Mouse (Mus musculus) embryo, embryonic 11 days (tissue): ENCODE data around the gene Edrf1.

Experiments used
- DNase-seq: peaks from one replicate; pipeline ENCODE4 v3.0.0-alpha.2; 2015

Edrf1 gene

DNA sequence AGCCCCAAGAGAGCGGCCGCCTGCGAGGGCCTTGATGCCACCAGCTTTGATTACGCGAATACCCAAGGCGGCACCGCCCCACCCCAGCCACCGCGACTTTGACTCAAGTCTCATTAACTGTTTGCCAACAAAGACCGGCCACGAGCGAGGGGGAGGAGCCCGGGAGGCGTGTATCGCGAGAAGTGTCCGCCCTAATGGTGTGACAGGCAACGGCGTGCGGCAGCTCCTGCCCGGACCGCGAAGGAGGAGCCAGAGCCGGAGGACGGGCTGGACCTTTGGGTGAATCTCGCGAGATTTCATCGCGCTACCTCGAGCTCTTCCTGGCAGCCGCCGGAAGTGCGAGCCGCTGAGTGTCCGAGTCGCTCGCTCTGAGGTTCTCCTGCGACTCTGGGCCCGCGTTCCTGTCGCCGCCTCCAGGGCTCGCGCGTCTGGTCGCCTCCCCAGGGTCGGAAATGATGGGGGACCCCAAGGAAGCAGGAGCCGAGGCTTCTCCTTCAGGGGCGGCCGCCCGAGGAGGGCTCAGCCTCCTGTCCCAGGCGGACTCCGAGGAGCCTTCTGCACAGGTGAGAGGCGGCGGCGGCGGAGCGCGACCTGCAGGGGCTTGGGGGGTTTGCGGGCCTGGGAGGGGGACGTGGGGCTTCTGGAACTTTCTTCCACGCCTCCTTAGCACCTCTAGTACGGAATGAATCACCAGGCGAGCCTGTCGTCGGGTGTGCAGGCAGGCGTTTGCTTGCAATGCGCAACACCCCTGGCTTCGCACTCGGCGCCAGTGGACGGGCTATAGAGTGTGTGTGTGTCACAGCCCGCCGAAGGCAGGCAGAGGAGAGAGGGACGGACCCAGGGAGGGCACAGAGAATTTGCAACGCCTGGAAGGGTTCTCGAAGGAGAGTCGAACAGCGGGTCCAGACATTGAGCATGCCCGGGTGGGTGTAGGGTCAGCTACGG lies at the start of gene Edrf1:
Gene Edrf1 (plus strand): TSS at position 183 of the 945 bp plus-strand sequence.
- peak; percentile 100 for DNase-seq

DNA sequence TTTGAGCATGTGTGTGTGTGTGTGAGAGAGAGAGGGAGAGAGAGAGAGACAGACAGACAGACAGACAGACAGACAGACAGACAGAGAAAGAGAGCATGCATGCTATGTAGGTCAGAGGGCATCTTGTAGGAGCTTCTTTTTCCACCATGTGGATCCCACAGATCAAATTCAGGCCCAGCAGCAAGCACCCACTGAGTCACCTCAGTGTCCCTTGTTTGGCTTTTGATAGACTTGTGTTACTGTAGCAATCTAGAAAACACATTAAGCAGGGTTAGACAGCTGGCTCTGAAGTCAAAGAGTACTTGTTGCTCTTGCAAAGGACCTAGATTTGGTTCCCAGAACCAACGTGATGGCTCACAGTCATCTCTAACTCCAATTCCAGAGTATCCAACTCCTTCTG lies 45.6 kb upstream of the Edrf1 start:
- no peak for DNase-seq

DNA sequence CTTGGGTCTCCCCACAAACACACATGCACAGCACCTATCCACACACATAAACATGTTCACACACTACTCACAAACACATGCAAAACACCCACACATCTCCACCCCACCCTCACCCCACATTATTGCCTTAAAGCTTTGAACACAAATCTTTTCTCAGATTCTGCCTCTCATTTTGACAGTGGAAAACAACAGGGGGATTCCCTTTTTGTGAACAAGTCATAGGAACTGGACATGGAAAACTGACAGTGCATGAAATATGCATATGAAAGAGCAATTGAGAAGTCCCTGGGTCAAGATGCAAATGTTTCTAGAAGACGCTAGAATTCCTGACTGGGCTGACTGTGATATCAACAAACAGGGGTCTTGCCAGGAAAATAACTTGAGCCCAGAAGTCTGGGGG lies 36.8 kb upstream of the Edrf1 start:
- DNase-seq = no peak

DNA sequence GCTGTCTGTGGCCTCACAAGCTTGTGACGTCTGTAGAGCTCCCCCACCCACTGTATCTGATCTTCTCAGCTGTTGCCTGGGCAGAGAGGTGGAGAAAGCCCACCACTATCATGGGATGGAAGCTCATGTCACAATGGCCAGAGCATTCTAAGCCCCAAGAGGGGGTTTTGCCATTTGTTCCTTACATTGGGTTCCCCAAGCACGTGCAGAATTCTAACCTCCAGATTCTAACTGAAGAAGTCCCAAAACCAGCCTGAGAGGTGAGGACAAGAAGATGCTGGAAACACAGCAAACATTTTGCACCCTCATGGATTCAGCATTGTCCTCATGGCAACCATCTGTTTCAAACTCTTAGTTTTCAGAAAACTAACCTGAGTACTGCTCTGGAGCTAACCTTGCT lies 35.3 kb upstream of the Edrf1 start, which contains the start of gene Tex36:
Gene Tex36 (minus strand): TSS at position 101 of the 400 bp plus-strand sequence.
- no peak for DNase-seq

DNA sequence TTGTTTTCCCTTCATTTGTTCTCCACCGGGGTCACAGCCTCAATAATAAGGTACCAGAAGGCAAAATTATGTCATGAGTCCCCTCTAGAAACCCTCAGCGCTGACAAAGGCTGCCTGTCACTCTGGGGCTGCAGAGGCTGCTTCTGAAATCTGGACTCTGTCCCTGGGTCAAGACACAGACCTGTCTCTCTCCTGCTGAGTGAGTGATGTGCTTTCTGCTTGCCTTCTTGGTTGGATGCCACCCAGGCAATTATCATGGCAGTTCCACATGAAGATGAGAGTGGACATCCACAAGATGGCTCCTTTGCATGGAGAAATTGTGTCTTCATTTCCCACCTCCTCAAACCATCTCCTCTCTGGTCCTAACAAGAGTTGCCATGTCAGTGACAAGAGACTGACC lies 34.2 kb upstream of the Edrf1 start:
- no peak for DNase-seq

DNA sequence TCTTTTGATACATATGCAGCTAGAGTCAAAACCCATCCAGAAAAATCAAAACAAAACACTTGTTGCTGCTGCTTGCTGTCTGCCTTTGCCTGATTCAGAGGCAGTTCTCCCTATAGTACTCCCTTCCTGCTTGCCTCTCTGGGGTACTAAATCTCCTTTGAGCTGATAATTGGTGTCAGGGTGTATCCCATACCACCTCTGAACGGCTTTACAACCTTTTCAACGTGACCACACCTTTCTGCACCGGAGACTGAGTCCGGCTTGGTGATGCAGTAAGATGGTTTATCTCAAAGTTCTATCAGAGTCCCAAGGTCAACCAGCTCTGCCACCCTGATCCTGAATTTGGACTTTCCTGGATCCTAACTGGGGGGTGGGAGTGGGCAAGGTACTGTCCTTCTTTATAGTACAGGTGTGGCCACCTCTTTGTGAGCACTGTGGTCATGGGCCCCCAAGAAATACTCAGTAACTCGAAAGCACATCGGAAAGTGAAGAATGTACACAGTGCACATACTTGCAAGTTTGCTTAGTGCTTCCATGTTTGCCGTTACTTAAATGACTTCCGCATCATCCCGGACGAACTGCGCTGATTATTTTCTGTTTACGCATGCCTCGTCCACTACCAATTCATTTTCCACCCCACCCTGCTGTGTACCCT lies 32.8 kb upstream of the Edrf1 start:
- no peak for DNase-seq

DNA sequence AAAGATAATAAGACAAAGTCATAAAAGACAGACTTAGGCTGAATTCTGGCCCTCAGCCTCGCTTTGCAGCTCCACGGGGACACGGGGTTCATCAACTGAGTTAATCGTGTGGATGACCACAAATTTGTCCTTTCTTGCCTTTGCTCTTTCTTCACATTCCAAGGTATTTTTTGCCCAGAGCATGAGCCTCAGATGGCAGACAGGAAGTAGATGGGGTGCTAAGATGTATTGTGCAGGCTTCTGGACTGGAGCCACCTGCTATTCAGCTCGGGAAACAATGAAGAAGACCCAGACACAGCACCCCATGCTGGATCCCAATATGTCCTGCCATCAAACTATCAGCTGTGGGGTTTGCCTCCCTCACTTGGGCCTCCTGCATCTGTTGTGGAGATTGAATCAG lies 30.0 kb upstream of the Edrf1 start:
- DNase-seq = no peak

DNA sequence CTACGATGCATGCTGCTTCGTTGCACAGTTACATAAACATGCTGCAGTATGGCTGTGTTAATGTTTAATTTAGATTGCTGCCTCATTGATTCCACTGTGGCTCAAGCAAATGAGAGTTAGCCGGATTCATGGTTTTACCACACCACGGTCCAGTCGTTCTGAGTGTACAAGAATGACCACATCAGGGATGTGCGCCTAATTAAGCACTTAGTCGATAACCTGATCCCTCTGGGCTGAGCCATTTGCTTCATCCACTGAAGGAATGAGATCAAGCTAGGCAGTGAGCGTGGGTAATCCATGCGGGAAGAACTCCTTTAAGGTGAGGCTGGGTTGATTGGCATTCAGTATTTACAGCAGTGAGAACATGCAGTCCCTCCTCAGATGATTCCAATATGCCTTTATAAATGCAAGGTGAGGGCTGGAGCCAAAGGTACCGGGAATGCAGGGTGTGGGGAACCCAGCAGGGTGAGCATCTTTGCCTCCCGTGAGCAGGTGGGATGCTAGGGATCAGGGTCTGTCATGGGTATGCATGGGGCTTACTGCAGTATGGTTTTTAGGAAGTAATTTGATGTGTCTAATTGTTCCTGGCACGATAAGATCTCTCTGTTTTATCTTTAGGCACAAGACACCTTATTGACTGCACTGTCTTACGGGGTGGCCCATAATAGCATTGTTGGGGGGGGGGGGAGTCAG lies 29.3 kb upstream of the Edrf1 start:
- no peak for DNase-seq

DNA sequence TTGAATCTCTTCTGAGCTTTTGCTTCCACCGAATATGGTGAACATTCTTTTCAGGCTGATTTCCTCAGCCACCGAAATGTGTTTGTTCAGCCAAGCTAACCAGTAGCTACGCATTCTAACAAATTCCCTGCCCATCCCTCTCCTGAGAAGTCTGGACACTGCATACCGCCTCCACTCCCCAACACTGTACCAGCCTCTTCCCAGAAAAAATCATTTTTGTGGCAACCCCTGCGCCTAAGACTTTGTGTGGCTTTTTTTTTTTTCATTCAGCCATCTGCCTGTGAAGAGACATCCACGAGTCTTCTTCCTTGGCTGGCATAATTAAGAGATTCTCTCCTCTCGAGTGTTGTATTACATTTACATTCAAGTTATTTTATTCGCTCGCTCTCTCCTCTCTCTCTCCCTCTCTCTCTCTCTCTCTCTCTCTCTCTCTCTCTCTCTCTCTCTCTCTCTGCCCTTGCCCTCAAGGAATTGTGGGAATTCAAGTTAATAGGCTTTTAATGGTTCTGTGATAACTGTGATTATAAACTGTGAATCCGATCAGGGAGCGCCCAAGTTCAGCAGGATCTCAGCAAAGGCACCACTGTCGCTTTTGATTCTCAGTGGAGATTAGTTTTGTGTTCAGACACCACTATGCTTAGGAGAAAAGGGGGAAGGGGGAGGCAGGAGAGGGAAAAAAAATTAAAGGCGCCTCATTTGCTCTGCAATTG lies 28.6 kb upstream of the Edrf1 start:
- no peak for DNase-seq

DNA sequence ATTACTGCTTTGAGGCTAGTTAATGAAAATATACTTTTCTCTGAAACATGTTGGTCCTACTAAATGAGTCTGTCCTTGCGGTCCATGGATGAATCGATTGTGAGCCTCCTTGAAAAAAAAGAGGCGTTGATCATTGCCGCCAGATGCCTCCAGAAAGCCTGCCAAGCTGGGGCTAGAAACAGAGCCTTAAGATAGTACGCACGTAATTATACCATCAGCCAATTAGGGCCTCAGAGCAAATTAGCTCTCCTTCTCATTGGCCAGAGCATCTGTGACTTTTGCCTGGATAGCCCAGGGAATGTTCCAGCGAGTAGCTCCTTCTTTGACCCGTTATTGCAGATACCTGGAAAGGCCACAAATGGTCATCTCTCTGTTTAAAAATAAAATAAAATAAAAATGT lies 27.8 kb upstream of the Edrf1 start:
- DNase-seq = no peak

DNA sequence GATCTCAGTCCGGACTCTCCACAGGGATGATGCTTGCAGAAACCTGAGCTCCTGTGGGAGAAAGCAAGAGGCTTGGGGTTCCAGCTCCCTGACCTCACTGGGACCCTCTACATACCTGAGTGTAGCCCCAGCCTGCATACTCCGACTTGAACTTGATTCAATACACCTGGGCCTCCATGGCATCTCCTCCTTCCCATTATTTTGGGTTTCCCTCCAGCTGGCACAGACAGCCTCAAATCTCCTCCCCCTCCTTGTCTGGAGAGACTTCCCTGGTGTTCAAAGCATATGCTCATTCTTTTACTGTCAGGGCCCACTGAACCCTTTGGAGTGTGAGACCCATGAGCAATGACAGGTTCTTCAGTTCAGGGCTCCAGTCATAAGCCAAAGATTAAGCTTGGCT lies 24.4 kb upstream of the Edrf1 start:
- DNase-seq = no peak

DNA sequence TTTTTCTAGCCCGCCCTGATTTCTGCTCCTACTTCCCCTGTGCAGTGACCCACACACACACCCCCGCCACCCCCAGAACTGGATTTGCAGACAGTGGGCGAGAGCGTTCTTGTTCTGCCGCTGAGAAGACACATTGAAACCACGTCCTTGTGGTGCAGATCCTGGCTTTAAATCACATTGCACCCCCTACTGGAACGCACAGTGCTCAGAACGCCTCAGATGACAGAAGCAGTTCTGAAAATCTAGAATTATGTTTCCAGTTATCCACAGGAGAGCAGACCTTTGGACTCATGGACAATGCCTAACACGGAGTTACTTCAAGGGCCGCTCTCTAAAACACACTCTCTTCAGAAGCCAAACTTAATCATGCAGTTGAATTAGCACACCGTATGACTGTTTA lies 16.6 kb upstream of the Edrf1 start:
- peak; percentile 68 for DNase-seq

DNA sequence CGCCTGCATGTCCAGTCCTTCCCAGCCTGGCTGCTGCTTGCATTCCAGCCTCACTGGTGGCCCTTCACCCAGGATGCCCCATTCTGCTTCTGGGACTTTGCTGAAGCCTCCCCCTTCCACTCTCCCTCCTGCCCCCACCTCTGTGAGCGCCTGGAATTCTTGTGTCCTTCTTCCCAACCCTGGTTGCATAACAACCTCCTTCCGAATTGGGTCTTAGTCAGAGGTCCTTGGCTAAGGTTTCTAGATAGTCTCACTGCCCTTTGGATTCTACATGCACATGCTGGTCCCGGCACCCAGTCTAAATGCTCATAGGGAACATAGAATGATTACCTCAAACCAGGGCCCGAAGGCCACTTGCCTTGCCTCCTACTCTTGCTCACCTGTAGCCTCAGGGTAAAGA lies 14.1 kb upstream of the Edrf1 start:
- no peak for DNase-seq

DNA sequence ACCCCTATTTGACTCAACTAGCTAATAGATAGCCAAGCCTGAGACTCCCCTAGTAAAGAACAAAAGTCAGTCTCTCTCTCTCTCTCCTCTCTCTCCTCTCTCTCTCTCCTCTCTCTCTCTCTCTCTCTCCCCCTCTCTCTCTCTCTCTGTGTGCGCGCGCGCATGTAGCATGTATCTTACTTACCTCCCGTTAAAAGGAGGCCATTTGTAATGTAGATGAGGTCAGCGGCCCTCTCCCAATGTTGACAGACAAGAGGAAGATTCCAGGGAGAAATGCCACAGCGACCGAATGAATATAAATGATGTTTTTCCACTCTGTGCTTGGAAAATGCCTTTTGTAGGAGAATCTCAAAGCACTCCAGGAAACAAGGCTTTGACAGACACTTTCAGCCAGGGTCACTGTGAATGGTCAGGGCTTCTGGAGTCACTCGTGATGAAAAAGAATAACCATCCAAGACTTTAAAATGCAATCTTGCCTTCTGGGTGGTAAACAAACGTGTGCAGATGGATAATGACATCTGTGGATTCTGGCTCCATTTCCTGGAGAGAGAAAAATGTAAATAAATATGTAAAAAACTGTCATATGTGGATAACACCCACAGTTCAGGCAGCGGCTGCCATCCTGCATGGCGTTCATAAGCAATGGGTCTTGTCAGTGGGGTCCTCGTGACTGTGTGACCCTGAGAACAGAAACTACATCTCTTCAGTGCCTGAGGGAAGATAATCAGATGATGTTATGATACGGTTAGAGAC lies 10.0 kb upstream of the Edrf1 start:
- peak; percentile 26 for DNase-seq

DNA sequence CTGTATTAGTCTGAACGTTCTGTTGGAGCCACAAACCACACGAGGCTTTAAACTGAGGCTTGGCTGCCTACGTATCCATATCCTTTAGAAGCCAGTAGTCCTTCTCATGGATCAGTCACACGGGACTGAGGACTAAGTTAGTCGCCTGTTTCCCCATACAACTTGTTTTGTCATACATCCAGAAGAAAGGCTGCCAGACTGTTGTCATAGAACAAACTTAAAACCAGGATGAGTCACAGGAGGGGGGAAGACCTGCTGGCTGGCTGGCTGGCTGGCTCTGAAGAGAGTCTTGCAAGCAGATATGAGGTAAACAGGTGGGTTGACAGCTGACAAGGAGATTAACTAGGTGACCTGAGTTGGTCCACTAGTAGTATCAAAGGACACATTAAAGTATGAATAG lies 6.5 kb upstream of the Edrf1 start:
- no peak for DNase-seq

DNA sequence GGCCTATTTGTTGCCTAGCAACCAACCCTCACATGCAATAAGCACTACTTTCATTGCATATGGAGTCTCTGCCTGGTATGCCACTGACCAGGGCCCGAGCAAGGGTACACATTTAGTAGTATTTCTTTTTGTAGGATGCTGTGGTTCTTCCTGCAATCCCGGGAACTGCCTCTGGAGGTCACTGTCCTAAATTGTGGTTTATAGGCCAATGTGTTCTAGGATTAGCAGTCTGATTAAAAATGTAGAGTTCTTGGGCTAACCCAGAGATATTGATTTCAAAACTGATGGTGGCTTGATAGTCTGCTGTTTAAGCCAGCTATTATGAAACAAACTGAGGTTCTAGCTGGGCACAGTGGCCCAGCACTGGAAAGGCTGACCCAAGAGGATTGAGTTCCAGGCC lies 4.9 kb upstream of the Edrf1 start:
- peak; percentile 56 for DNase-seq

DNA sequence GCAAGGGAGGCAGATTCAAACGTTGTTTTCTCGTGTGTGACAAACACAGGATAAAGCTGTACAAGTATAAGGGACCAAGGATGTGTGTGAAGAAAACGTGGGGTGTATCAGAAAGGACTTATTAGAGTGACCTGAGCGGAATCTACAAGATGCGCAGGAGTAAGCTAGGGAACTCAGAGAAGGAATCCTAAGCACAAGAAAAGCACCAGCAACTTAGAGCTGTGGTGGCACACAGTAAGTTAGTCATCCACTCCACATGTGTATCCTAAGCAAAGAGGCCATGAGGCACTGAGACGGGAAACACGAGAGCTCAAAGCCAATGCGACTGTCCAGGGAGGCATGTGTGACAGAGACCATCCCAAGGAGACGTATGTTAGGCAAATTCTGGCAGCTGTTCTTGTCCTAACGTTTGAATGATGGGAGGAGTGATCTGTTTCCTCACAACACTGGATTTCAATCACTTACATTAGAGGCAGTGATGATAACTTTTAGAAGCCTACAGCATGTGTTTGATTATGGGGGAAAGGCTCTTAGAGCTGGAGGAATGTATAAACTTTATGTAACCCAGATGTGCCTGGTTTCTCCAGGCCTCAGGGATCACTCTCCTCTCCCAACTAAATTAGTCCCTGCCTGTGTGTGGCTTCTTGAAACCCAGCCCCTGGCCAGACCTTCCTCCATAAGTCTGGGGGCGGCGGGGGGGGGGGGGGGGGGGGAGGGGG lies 2.3 kb upstream of the Edrf1 start:
- peak; percentile 78 for DNase-seq

DNA sequence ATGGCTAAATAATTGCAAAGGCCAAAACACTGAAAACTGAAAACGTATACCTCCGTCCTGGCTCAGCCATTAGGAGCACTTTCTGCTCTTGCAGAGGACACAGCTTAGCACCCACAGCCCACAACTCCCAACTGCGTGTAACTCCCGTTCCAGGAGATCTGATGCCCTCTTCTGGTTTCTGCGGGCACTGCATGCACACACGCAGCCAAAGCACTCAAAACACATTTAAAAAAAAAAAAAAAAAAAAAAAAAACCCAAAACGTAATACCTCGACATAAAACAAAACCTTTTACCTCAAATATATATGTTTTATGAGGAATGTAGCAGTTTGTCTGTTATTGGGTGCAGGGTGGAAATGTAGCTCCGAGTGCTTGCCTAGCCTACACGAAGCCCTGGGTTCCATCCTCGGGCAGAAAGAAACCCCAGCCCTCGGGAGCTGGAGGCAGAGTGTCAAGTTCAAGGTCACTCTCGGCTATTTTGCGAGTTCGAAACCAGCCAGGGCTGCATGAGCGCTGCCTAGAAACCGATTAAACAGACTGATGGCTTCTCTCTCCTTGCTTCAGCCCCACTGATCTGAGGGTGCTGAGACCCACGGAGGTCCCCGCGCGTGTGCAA lies 498 bp upstream of the Edrf1 start:
- DNase-seq = peak; percentile 85

DNA sequence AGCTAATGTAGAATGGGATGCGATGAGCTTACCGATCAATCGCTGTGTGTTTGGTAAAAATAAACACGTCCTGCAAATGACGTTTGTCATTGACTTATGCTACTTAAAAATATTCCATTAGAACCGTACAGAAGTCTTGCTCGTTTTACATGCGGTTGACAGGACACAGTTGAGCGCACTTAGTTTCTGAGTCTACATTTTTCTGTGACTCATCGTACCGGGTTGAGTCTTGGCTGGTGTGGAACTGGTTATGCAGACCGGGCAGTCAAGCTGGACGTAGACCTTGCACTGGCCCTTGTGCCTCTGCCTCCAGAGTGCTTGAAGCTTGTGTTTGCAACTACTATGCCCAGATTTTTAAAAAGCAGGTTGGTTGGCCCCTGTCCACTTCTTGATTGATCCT lies 963 bp downstream of the Edrf1 start:
- no peak for DNase-seq

DNA sequence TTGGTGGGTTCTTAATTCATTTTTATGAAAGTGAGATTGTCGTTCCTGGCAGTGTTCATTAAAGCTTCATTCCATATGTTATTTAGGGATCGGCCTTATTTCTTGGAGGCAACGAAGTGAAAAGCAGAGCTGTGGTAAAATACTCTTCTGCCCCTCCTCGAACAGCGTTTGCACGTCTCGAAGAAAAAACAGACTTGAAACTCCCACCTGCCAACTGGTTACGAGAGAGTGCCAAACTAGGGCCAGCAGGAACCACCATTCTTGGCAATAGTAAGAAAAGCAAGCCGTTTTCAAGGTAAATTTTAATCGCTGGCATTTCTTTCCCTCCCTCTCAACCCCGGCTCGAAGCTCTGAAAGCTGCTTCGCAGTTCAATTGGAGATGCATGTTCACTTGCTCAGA lies 1.5 kb downstream of the Edrf1 start:
- DNase-seq = no peak

DNA sequence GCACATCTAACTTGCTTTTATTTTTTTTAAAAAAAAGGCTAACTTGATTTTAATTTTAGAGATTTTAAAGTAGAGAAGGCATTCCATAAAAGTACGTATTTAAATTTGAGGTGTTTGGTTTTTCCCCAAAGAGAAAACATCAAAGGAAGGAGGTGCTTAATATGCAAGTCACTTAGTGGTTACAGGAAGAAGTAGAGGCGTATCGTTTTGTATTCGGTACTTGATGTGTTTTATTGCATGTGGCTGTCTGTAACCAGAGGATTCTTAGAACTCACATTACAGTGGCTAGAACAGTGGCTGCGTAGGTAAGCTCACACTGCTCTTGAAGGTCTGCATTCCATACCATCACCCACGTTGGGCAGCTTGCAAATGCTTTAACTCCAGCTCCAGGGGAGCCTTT lies 8.4 kb downstream of the Edrf1 start:
- DNase-seq = no peak
